Mouse (Mus musculus) kidney, embryonic 16.5 days (tissue): ENCODE results near the gene Sh3rf1. TPM values are rescaled to one million over a fixed set of nuclear protein-coding genes. Genes with fewer than 3 reads are reported as not detected.

Experiments used
- ATAC-seq: fragments of 200-750 bp; cut with Nextera tagmentation; 2 replicates; pipeline ENCODE4 v1.8.0; 2017; ENCODE audit warnings: moderate TSS enrichment; ENCODE audit not compliant: low FRiP score, low TSS enrichment
- H3K27ac ChIP-seq: fragments of 300-500 bp; sonication (generic); 2 replicates; pipeline ENCODE4 v1.5.1; 2014; ENCODE audit warnings: low read length
- H3K27me3 ChIP-seq: fragments of 300-500 bp; sonication (generic); 2 replicates; pipeline ENCODE4 v1.6.1; 2014; ENCODE audit warnings: low read length, control low read depth, mixed read lengths; ENCODE audit not compliant: insufficient read depth
- H3K36me3 ChIP-seq: fragments of 300-500 bp; sonication (generic); 2 replicates; pipeline ENCODE4 v1.6.1; 2014; ENCODE audit warnings: low read length, control low read depth, mixed read lengths; ENCODE audit not compliant: insufficient read depth
- H3K4me1 ChIP-seq: fragments of 300-500 bp; sonication (generic); 2 replicates; pipeline ENCODE4 v1.6.1; 2014; ENCODE audit warnings: low read length, control low read depth, mixed read lengths; ENCODE audit not compliant: insufficient read depth
- H3K4me2 ChIP-seq: fragments of 300-500 bp; sonication (generic); replicated peaks from 2 replicates; pipeline ENCODE4 v1.6.1; 2014; ENCODE audit warnings: low read depth, low read length
- H3K4me3 ChIP-seq: fragments of 300-500 bp; sonication (generic); 2 replicates; pipeline ENCODE4 v1.5.1; 2014; ENCODE audit warnings: mild to moderate bottlenecking, low read length
- H3K9ac ChIP-seq: fragments of 300-500 bp; sonication (generic); replicated peaks from 2 replicates; pipeline ENCODE4 v1.6.1; 2014; ENCODE audit warnings: low read length
- H3K9me3 ChIP-seq: fragments of 300-500 bp; sonication (generic); 2 replicates; pipeline ENCODE4 v1.6.1; 2016; ENCODE audit warnings: low read length, control low read depth
- WGBS: fragments of 180-500 bp; shearing (Covaris S2); extraction: QIAGEN DNeasy Blood & Tissue Kit; methylation state at CpG from one replicate; pipeline ENCODE4 v1.1.7; 2014; 5-methylcytosine and 5-hydroxymethylcytosine counted together
- polyA plus RNA-seq: library from polyadenylated mRNA; unstranded; fragments of >200 nt; fragmentation: Nextera tagmentation; extraction: Ambion mirVana; gene quantifications from 2 replicates; pipeline ENCODE4 v1.2.1, GENCODE M21; 2015

Sh3rf1 gene
- polyA plus RNA-seq, 1 experiment from 2014 or later = 23.3 TPM

DNA sequence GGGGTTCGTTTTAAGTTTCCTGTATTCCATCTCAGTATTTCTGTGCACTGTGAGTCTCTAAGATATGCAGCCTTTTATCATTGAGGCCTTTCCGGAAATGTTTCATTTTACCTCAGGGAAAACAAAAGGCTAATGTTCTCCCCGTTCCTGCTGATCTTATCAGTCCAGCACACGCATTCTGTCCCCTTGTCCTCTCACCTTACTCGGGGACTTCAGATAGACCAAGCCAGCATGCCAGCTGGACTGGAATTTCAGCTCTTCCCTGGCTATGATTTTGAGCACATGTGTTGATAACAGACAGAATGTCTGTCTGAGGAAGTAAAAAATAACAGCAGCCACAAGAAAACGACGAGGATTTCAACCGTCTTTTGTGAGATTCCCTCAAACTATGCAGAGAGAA, 124.8 kb downstream of the Sh3rf1 start:
- 48% methylated on average over 8 of the region's 8 CpGs for WGBS
- no peak overlapping the region for H3K4me3 ChIP-seq
- no peak for ATAC-seq
- H3K36me3 ChIP-seq = peaks cover 14% of the 10 kb centered on the region
- H3K9ac ChIP-seq = no peak overlapping the region
- H3K4me1 ChIP-seq = 0 out of 2 replicates have a peak, but pooled peaks cover 6% of the 10 kb centered on the region
- no peaks in the 10 kb centered on the region for H3K9me3 ChIP-seq
- H3K4me2 ChIP-seq = no peak overlapping the region
- H3K27ac ChIP-seq = no peak overlapping the region
- H3K27me3 ChIP-seq = no peaks in the 10 kb centered on the region

GRCm38 (mm10) chr8:61350443-61350842, 126.8 kb downstream of the Sh3rf1 start:
- no peaks in the 10 kb centered on the region for H3K27me3 ChIP-seq
- no peak overlapping the region for H3K27ac ChIP-seq
- H3K4me2 ChIP-seq = no peak overlapping the region
- no peak for ATAC-seq
- H3K36me3 ChIP-seq = peaks cover 14% of the 10 kb centered on the region
- H3K9ac ChIP-seq = no peak overlapping the region
- H3K4me3 ChIP-seq = no peak overlapping the region
- H3K9me3 ChIP-seq = no peaks in the 10 kb centered on the region
- WGBS = 82% methylated on average over 9 of the region's 9 CpGs
- 0 out of 2 replicates have a peak, but pooled peaks cover 4% of the 10 kb centered on the region for H3K4me1 ChIP-seq

DNA sequence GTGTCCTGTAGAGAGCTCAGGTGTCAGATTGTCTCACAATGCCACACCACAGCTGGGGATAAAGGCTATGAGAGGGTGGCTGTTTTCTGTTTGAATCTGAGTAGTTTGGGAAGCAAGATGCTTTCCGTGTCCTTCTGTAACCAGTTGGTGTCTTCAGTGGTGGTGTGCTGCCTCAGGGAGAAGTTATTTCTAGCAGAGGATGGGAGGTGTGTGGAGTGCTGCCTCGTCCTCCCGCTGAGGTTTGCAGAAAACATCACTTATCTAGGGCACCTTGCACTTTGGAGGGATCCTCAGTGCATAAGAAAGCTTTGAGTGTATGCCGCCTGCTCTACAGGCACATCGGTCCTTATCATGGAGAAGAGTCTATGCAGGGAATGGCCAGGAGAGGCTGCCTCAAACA, 128.0 kb downstream of the Sh3rf1 start:
- no peaks in the 10 kb centered on the region for H3K9me3 ChIP-seq
- H3K27ac ChIP-seq = no peak overlapping the region
- 93% methylated on average over 5 of the region's 5 CpGs for WGBS
- no peak overlapping the region for H3K4me3 ChIP-seq
- 0 out of 2 replicates have a peak, but pooled peaks cover 4% of the 10 kb centered on the region for H3K4me1 ChIP-seq
- H3K36me3 ChIP-seq = peaks cover 14% of the 10 kb centered on the region
- H3K9ac ChIP-seq = no peak overlapping the region
- no peak for ATAC-seq
- H3K27me3 ChIP-seq = no peaks in the 10 kb centered on the region
- H3K4me2 ChIP-seq = no peak overlapping the region

DNA sequence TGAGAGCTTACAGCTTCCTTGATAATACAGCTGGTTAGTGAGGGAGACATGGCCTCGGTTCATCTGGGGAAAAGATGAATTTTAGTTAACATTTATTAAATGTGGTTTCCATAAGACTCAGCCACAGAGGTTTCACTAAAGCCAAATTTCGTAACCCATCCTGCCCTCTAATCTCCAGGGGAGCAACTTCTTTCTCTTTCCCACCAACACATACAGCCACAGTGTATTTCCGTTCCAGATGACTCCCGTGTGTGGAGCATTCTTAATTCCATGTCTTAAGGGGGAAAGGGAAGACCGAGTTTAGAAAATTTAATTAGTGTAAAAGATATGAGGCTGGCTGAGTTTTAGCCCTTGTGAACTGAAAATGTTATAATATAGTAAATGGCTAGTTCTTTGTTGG, 131.8 kb downstream of the Sh3rf1 start:
- WGBS = 65% methylated on average over 5 of the region's 5 CpGs
- H3K27ac ChIP-seq = 0 out of 2 replicates have a peak overlapping the region, but pooled peaks have one; percentile 1
- H3K4me3 ChIP-seq = no peak overlapping the region
- peaks cover 2% of the 10 kb centered on the region; the same call in 1 of the 2 replicates for H3K36me3 ChIP-seq
- peaks cover 23% of the 10 kb centered on the region for H3K4me1 ChIP-seq
- no peak for ATAC-seq
- no peak overlapping the region for H3K9ac ChIP-seq
- H3K27me3 ChIP-seq = no peaks in the 10 kb centered on the region
- no peak overlapping the region for H3K4me2 ChIP-seq
- no peaks in the 10 kb centered on the region for H3K9me3 ChIP-seq

GRCm38 (mm10) chr8:61359004-61359403, 135.3 kb downstream of the Sh3rf1 start:
- no peak overlapping the region for H3K9ac ChIP-seq
- WGBS = 21% methylated on average over 8 of the region's 8 CpGs
- 0 out of 2 replicates have a peak overlapping the region, but pooled peaks have one; percentile 13 for H3K4me2 ChIP-seq
- H3K27me3 ChIP-seq = no peaks in the 10 kb centered on the region
- H3K4me1 ChIP-seq = peaks cover 28% of the 10 kb centered on the region
- H3K36me3 ChIP-seq = peaks cover 25% of the 10 kb centered on the region
- H3K27ac ChIP-seq = peak overlapping the region; percentile 58
- no peaks in the 10 kb centered on the region for H3K9me3 ChIP-seq
- H3K4me3 ChIP-seq = no peak overlapping the region
- ATAC-seq = no peak

GRCm38 (mm10) chr8:61359851-61360272, 136.2 kb downstream of the Sh3rf1 start:
- H3K27me3 ChIP-seq = no peaks in the 10 kb centered on the region
- peak overlapping the region; percentile 27 for H3K4me2 ChIP-seq
- H3K4me1 ChIP-seq = peaks cover 28% of the 10 kb centered on the region
- H3K36me3 ChIP-seq = peaks cover 33% of the 10 kb centered on the region
- peak; percentile 96 for ATAC-seq
- no peak overlapping the region for H3K4me3 ChIP-seq
- no peaks in the 10 kb centered on the region for H3K9me3 ChIP-seq
- H3K9ac ChIP-seq = no peak overlapping the region
- WGBS = 37% methylated on average over 10 of the region's 10 CpGs
- H3K27ac ChIP-seq = peak overlapping the region; percentile 86

GRCm38 (mm10) chr8:61360362-61360761, 136.7 kb downstream of the Sh3rf1 start:
- WGBS = 57% methylated on average over 4 of the region's 4 CpGs
- Histone ChIP-seq H3K27ac (peak overlapping the region; percentile 86), H3K4me2 (peak overlapping the region; percentile 27; the same call in 1 of the 2 replicates), H3K9ac (no peak overlapping the region), H3K9me3 (no peaks in the 10 kb centered on the region), H3K36me3 (peaks cover 34% of the 10 kb centered on the region), H3K4me3 (no peak overlapping the region), H3K27me3 (no peaks in the 10 kb centered on the region), H3K4me1 (peaks cover 28% of the 10 kb centered on the region)
- peak; percentile 81 for ATAC-seq

DNA sequence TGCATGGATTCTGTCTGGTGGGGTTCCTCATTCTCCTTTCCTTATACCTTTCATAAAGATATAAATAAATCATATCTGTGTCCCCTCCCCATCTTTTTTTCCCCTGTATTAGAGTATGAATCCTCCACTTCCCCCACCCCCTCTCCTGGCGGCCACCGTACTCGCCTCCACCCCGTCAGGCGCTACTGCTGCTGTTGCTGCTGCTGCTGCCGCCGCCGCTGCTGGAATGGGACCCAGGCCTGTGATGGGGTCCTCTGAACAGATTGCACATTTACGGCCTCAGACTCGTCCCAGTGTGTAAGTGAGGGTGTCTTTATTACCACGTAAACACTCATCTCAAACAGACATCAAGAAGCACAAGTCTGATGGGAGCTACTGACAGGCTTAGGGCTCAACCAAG, 137.8 kb downstream of the Sh3rf1 start:
- 85% methylated on average over 11 of the region's 11 CpGs for WGBS
- ATAC-seq = no peak
- peaks cover 28% of the 10 kb centered on the region for H3K4me1 ChIP-seq
- H3K4me2 ChIP-seq = no peak overlapping the region
- H3K9me3 ChIP-seq = no peaks in the 10 kb centered on the region
- H3K36me3 ChIP-seq = peaks cover 40% of the 10 kb centered on the region
- H3K27ac ChIP-seq = no peak overlapping the region
- no peaks in the 10 kb centered on the region for H3K27me3 ChIP-seq
- H3K4me3 ChIP-seq = no peak overlapping the region
- no peak overlapping the region for H3K9ac ChIP-seq

- no peak for ATAC-seq
- 88% methylated on average over 9 of the region's 9 CpGs for WGBS
- H3K4me3 ChIP-seq = no peak overlapping the region
- H3K9me3 ChIP-seq = no peaks in the 10 kb centered on the region
- H3K27ac ChIP-seq = no peak overlapping the region
- peaks cover 28% of the 10 kb centered on the region for H3K4me1 ChIP-seq
- no peak overlapping the region for H3K4me2 ChIP-seq
- no peaks in the 10 kb centered on the region for H3K27me3 ChIP-seq
- H3K36me3 ChIP-seq = peaks cover 45% of the 10 kb centered on the region
- no peak overlapping the region for H3K9ac ChIP-seq
Measured at GRCm38 (mm10) chr8:61362301-61362913, 138.7 kb downstream of the Sh3rf1 start.

DNA sequence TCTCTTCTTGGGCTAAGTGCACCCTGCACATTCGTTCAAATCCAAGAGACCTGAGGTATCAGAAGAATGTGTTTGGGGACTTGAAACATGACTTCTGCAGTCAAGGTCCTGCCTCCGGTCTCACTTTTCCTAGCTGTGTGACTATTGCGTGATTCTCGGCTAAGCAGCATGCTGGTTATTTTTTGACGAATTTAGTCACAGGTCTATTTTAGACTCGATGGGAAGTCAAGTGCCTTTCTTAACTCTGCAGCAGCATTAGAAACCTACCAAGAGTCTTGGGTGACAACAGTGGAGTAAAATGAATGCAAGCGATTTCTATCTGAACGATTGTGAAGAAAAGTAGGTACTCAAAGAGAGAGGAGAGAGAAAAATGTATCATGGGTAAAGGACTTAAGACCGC, 149.6 kb downstream of the Sh3rf1 start:
- Histone ChIP-seq H3K4me1 (peaks cover 5% of the 10 kb centered on the region; the same call in 1 of the 2 replicates), H3K9me3 (no peaks in the 10 kb centered on the region), H3K27me3 (no peaks in the 10 kb centered on the region), H3K36me3 (peaks cover 38% of the 10 kb centered on the region), H3K9ac (no peak overlapping the region), H3K4me3 (no peak overlapping the region), H3K27ac (no peak overlapping the region), H3K4me2 (no peak overlapping the region)
- 92% methylated on average over 9 of the region's 9 CpGs for WGBS
- no peak for ATAC-seq
